Mouse (Mus musculus) embryo, embryonic 10 days (tissue): ENCODE data around the gene Trabd2b.

Source experiments
- DNase-seq: peaks from one replicate; pipeline ENCODE4 v3.0.0-alpha.2; 2015; ENCODE audit warnings: low spot score

Gene Trabd2b

GRCm38 (mm10) chr4:114541221-114541620 is 134.7 kb downstream of the Trabd2b start:
- DNase-seq = no peak

- DNase-seq = no peak
These were observed 135.6 kb downstream of the Trabd2b start for GRCm38 (mm10) chr4:114542136-114542535.

- no peak for DNase-seq
These were observed 139.1 kb downstream of the Trabd2b start for GRCm38 (mm10) chr4:114545481-114546200.

GRCm38 (mm10) chr4:114547658-114548448 is 141.3 kb downstream of the Trabd2b start:
- no peak for DNase-seq

GRCm38 (mm10) chr4:114549487-114549886 is 143.0 kb downstream of the Trabd2b start:
- DNase-seq = no peak

GRCm38 (mm10) chr4:114550471-114551156 is 144.1 kb downstream of the Trabd2b start:
- DNase-seq = no peak

GRCm38 (mm10) chr4:114556880-114557279 is 150.4 kb downstream of the Trabd2b start:
- no peak for DNase-seq

- DNase-seq = no peak
These were observed 151.2 kb downstream of the Trabd2b start for GRCm38 (mm10) chr4:114557731-114558130.

GRCm38 (mm10) chr4:114558487-114558886 is 152.0 kb downstream of the Trabd2b start:
- DNase-seq = peak; percentile 60

GRCm38 (mm10) chr4:114560638-114561216 is 154.2 kb downstream of the Trabd2b start:
- no peak for DNase-seq

- DNase-seq = no peak
These were observed 157.7 kb downstream of the Trabd2b start for GRCm38 (mm10) chr4:114564131-114564695.

GRCm38 (mm10) chr4:114567594-114567993 is 161.1 kb downstream of the Trabd2b start:
- peak; percentile 69 for DNase-seq

GRCm38 (mm10) chr4:114568081-114568605 is 161.6 kb downstream of the Trabd2b start:
- DNase-seq = no peak

- peak; percentile 50 for DNase-seq
These were observed 171.8 kb downstream of the Trabd2b start for GRCm38 (mm10) chr4:114578153-114578950.

- DNase-seq = no peak
These were observed 177.1 kb downstream of the Trabd2b start for GRCm38 (mm10) chr4:114583546-114584144.

- no peak for DNase-seq
These were observed 178.2 kb downstream of the Trabd2b start for GRCm38 (mm10) chr4:114584686-114585085.

- DNase-seq = peak; percentile 51
These were observed 187.2 kb downstream of the Trabd2b start for GRCm38 (mm10) chr4:114593554-114594215.

GRCm38 (mm10) chr4:114595188-114595701 is 188.7 kb downstream of the Trabd2b start:
- no peak for DNase-seq

- DNase-seq = peak; percentile 61
These were observed 192.6 kb downstream of the Trabd2b start for GRCm38 (mm10) chr4:114599121-114599520.
